Mouse (Mus musculus): ENCODE measurements around the gene Xpot. TPM values are rescaled to one million over a fixed set of nuclear protein-coding genes. Genes with fewer than 3 reads are reported as not detected.
A peak's percentile ranks its signal among the peaks of the same experiment; 100 is the strongest.

Gene Xpot
- polyA plus RNA-seq, 1 experiment from 2014 or later: 59.0 TPM

GRCm38 (mm10) chr10:121569001-121569589 is 57.0 kb downstream of the Xpot start:
- ATAC-seq (ENCODE audit: low FRiP score): peak; percentile 89
- Histone ChIP-seq H3K9ac (peak overlapping the region; percentile 38; the same call in 1 of the 2 replicates), H3K4me1 (peaks cover 23% of the 10 kb centered on the region), H3K27me3 (no peaks in the 10 kb centered on the region), H3K9me3 (no peaks in the 10 kb centered on the region), H3K4me3 (replicated peaks) (peak overlapping the region; percentile 19; the same call in 1 of the 2 replicates), H3K27ac (peak overlapping the region; percentile 63), H3K4me2 (peak overlapping the region; percentile 49), H3K36me3 (replicated peaks) (peaks cover 50% of the 10 kb centered on the region)
- WGBS: 2% methylated on average over 23 of the region's 23 CpGs

- H3K36me3 ChIP-seq (replicated peaks): peaks cover 55% of the 10 kb centered on the region
- peaks cover 23% of the 10 kb centered on the region for H3K4me1 ChIP-seq
- H3K4me2 ChIP-seq: peak overlapping the region; percentile 49
- H3K9ac ChIP-seq: no peak overlapping the region
- 48% methylated on average over 7 of the region's 7 CpGs for WGBS
- H3K4me3 ChIP-seq (replicated peaks): no peak overlapping the region
- no peaks in the 10 kb centered on the region for H3K9me3 ChIP-seq
- H3K27ac ChIP-seq: peak overlapping the region; percentile 63
- H3K27me3 ChIP-seq: no peaks in the 10 kb centered on the region
- no peak; the same call in 1 of the 2 replicates for ATAC-seq (ENCODE audit: low FRiP score)
These were observed 57.6 kb downstream of the Xpot start for GRCm38 (mm10) chr10:121568534-121568933.

GRCm38 (mm10) chr10:121568026-121568425 is 58.1 kb downstream of the Xpot start:
- no peak for ATAC-seq (ENCODE audit: low FRiP score)
- H3K4me1 ChIP-seq: peaks cover 23% of the 10 kb centered on the region
- no peak overlapping the region for H3K27ac ChIP-seq
- no peaks in the 10 kb centered on the region for H3K9me3 ChIP-seq
- H3K27me3 ChIP-seq: no peaks in the 10 kb centered on the region
- H3K36me3 ChIP-seq (replicated peaks): peaks cover 57% of the 10 kb centered on the region
- no peak overlapping the region for H3K4me2 ChIP-seq
- H3K4me3 ChIP-seq (replicated peaks): no peak overlapping the region
- WGBS: 95% methylated on average over 10 of the region's 10 CpGs
- H3K9ac ChIP-seq: no peak overlapping the region

DNA sequence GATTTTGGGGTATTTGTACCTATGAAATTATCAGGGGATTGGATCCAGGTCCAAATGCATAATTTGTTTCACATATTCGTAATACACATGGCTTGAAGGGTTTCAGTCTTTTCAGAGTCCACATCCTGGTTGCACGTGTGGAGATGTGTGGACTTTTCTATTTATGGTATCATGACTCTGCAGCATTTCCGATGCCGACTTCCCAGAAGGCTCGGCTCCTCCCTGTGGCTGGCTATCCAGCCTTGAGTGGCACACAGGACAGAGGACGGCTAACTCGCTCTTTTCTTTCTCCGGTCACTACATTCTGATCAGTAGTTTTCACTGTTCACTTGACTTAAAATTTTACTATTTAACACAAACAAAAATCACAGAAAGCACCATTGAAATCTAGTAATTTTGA is 61.7 kb downstream of the Xpot start:
- no peak overlapping the region for H3K4me3 ChIP-seq (replicated peaks)
- H3K27me3 ChIP-seq: no peaks in the 10 kb centered on the region
- no peaks in the 10 kb centered on the region for H3K9me3 ChIP-seq
- peaks cover 53% of the 10 kb centered on the region for H3K36me3 ChIP-seq (replicated peaks)
- ATAC-seq (ENCODE audit: low FRiP score): no peak
- peaks cover 15% of the 10 kb centered on the region for H3K4me1 ChIP-seq
- 93% methylated on average over 8 of the region's 8 CpGs for WGBS
- no peak overlapping the region for H3K27ac ChIP-seq
- H3K4me2 ChIP-seq: no peak overlapping the region
- no peak overlapping the region for H3K9ac ChIP-seq

DNA sequence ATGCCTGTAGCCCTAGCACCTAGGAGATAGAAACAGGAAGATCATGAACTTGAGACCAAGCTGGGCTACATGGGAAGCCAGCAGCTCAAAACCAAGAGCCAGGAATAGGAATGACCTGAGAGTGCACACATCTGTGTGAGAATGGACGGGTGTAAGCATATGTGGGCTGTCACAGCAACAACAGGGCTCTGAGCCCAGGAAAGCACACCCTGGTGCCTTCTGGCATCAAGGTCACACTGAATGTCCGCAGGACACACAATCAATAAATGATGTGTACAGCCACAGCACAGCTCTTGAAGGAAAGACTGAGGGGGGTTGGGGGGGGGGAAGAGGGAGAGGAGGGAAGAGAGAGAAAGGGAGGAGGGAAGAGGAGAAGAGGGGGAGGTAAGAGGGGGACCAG is 67.9 kb downstream of the Xpot start:
- WGBS: 82% methylated on average over 2 of the region's 2 CpGs
- Histone ChIP-seq H3K27ac (no peak overlapping the region), H3K9ac (no peak overlapping the region), H3K4me2 (no peak overlapping the region), H3K9me3 (no peaks in the 10 kb centered on the region), H3K4me1 (no peaks in the 10 kb centered on the region), H3K4me3 (replicated peaks) (no peak overlapping the region), H3K27me3 (no peaks in the 10 kb centered on the region), H3K36me3 (replicated peaks) (peaks cover 78% of the 10 kb centered on the region)
- no peak for ATAC-seq (ENCODE audit: low FRiP score)

DNA sequence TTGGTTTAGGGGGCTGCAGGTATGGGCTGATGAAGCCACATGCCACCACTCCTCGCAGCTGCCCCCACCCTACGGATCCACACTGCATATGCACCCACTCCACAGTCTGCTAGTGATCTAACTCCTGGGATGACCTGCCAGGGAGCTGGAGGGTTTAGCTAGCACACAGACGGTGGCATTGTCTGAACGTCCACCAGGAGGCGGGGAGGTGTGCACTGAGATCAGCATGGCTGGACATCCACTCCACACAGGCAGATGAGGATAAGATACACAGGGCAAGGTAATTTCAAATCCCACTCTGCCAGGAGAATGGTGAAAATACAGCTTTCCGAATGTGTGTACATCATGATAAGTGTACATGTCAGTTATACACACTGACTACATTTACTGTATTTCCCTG is 69.9 kb downstream of the Xpot start:
- H3K27ac ChIP-seq: no peak overlapping the region
- peaks cover 85% of the 10 kb centered on the region for H3K36me3 ChIP-seq (replicated peaks)
- no peak overlapping the region for H3K4me2 ChIP-seq
- H3K4me3 ChIP-seq (replicated peaks): no peak overlapping the region
- no peaks in the 10 kb centered on the region for H3K4me1 ChIP-seq
- ATAC-seq (ENCODE audit: low FRiP score): no peak
- no peak overlapping the region for H3K9ac ChIP-seq
- WGBS: 78% methylated on average over 6 of the region's 6 CpGs
- no peaks in the 10 kb centered on the region for H3K27me3 ChIP-seq
- no peaks in the 10 kb centered on the region for H3K9me3 ChIP-seq

DNA sequence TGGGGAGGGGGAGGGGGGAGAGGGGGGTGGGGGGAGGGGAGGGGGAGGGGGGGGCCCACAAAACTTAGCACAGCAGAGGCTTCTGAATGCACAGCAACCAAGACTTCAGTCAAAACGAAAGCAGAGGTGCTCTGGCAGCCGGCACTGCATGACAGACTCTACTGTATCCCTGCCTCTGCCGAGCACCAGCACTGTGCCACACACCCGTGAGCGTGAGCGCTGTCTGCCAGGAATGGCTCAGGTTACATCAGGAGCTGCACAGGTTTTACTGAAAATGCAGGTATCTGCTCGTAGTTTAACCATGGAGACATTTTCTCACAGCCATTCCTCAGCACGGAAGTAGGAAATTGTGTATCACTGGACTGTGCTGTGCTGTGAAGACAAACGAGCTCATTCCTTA is 75.8 kb downstream of the Xpot start:
- Histone ChIP-seq H3K27me3 (no peaks in the 10 kb centered on the region), H3K4me2 (no peak overlapping the region), H3K4me3 (replicated peaks) (no peak overlapping the region), H3K9me3 (no peaks in the 10 kb centered on the region), H3K4me1 (no peaks in the 10 kb centered on the region), H3K27ac (no peak overlapping the region), H3K36me3 (replicated peaks) (peaks cover 89% of the 10 kb centered on the region), H3K9ac (no peak overlapping the region)
- 87% methylated on average over 9 of the region's 9 CpGs for WGBS
- no peak for ATAC-seq (ENCODE audit: low FRiP score)

DNA sequence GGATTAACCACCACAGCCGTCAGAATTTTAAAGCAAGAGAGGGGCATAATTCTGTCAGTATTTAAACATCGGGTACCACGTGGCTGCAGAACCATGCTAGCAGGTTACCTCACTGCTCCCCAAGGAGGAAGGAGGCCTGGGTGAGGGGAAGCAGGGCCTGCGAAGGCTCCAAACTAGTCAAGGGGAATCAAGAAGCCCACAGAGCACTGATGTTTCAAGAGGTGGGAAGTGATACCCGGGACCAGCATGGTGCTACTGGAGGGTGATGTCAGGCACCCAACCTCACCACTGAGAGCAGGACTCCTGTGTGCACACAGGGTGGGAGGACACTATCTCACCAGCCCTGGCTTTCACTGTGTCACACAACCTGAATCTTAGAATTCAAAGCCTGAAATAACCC is 76.5 kb downstream of the Xpot start:
- peaks cover 86% of the 10 kb centered on the region for H3K36me3 ChIP-seq (replicated peaks)
- no peak overlapping the region for H3K9ac ChIP-seq
- H3K4me1 ChIP-seq: no peaks in the 10 kb centered on the region
- H3K4me3 ChIP-seq (replicated peaks): no peak overlapping the region
- no peak overlapping the region for H3K4me2 ChIP-seq
- H3K27me3 ChIP-seq: no peaks in the 10 kb centered on the region
- ATAC-seq (ENCODE audit: low FRiP score): no peak
- 93% methylated on average over 5 of the region's 5 CpGs for WGBS
- H3K27ac ChIP-seq: no peak overlapping the region
- H3K9me3 ChIP-seq: no peaks in the 10 kb centered on the region

DNA sequence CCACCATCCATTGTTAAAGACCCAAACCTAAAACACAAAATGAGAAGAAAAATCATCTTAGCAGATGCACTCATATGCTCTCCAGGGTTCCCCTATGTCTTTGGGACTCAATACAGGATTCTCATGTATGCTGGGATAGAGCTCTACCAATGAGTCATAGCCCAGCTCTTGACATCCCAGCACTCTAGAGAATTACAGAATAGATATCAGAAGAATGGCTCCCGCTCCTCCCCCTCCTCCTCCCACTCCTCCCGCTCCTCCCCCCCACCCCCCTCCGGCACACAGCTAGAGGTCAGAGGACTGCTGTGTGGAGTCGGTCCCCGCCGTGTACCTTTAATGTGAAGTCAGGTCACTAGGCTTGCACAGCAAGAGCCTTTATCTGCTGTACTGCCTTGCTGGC is 79.0 kb downstream of the Xpot start:
- Histone ChIP-seq H3K4me3 (replicated peaks) (no peak overlapping the region), H3K9me3 (no peaks in the 10 kb centered on the region), H3K27me3 (no peaks in the 10 kb centered on the region)

GRCm38 (mm10) chr10:121543577-121543976 is 82.6 kb downstream of the Xpot start:
- no peak overlapping the region for H3K4me3 ChIP-seq (replicated peaks)
- no peaks in the 10 kb centered on the region for H3K27me3 ChIP-seq
- no peak overlapping the region for H3K9ac ChIP-seq
- no peak overlapping the region for H3K4me2 ChIP-seq
- WGBS: 99% methylated on average over 6 of the region's 6 CpGs
- H3K9me3 ChIP-seq: no peaks in the 10 kb centered on the region
- H3K36me3 ChIP-seq (replicated peaks): peaks cover 30% of the 10 kb centered on the region
- no peak for ATAC-seq (ENCODE audit: low FRiP score)
- H3K4me1 ChIP-seq: no peaks in the 10 kb centered on the region
- H3K27ac ChIP-seq: no peak overlapping the region

More for the DNA sequence above, 79.0 kb downstream of the Xpot start:
- 80% methylated on average over 6 of the region's 6 CpGs for WGBS
- H3K9ac ChIP-seq: no peak overlapping the region
- no peak overlapping the region for H3K4me2 ChIP-seq
- no peak for ATAC-seq (ENCODE audit: low FRiP score)
- peaks cover 64% of the 10 kb centered on the region for H3K36me3 ChIP-seq (replicated peaks)
- no peaks in the 10 kb centered on the region for H3K4me1 ChIP-seq
- H3K27ac ChIP-seq: no peak overlapping the region

- H3K9me3 ChIP-seq: no peaks in the 10 kb centered on the region
- H3K36me3 ChIP-seq (replicated peaks): peaks cover 19% of the 10 kb centered on the region
- no peak overlapping the region for H3K4me2 ChIP-seq
- no peak for ATAC-seq (ENCODE audit: low FRiP score)
- H3K27me3 ChIP-seq: no peaks in the 10 kb centered on the region
- WGBS: 94% methylated on average over 3 of the region's 3 CpGs
- no peaks in the 10 kb centered on the region for H3K4me1 ChIP-seq
- no peak overlapping the region for H3K9ac ChIP-seq
- no peak overlapping the region for H3K4me3 ChIP-seq (replicated peaks)
- H3K27ac ChIP-seq: no peak overlapping the region
These were observed 84.0 kb downstream of the Xpot start for GRCm38 (mm10) chr10:121542156-121542555.
